Mouse (Mus musculus) gastrocnemius, adult 2 months (tissue): ENCODE measurements at regions not wholly inside any gene's neighbourhood (a gene's known extent, or its start where the extent isn't known, plus 50 kb on each side); places are given as distances from the start of the nearest gene placed in this dataset.
"Not testable (repeated sequence)": the region's sequence is repeated elsewhere in the genome, so short reads cannot be mapped to it uniquely, and the experiment has no call there.

Source experiments
- DNase-seq: peaks from one replicate; pipeline ENCODE4 v3.0.0; 2022
- H3K27ac ChIP-seq: fragments of 200-600 bp; 2 replicates; pipeline ENCODE4 v1.8.1; 2022; ENCODE audit warnings: mild to moderate bottlenecking
- H3K4me3 ChIP-seq: fragments of 200-600 bp; 2 replicates; pipeline ENCODE4 v1.8.1; 2022; ENCODE audit warnings: mild to moderate bottlenecking, moderate library complexity
- CTCF ChIP-seq: fragments of 200-600 bp; IDR thresholded peaks from 2 replicates; pipeline ENCODE4 v1.8.1; 2022; ENCODE audit warnings: antibody characterized with exemption, mild to moderate bottlenecking, moderate library complexity
- intact Hi-C: fragments of 180-260 bp; cut with DNase I; formaldehyde crosslinking; loops from one replicate; pipeline ENCODE4 v1.15.1; 2025

DNA sequence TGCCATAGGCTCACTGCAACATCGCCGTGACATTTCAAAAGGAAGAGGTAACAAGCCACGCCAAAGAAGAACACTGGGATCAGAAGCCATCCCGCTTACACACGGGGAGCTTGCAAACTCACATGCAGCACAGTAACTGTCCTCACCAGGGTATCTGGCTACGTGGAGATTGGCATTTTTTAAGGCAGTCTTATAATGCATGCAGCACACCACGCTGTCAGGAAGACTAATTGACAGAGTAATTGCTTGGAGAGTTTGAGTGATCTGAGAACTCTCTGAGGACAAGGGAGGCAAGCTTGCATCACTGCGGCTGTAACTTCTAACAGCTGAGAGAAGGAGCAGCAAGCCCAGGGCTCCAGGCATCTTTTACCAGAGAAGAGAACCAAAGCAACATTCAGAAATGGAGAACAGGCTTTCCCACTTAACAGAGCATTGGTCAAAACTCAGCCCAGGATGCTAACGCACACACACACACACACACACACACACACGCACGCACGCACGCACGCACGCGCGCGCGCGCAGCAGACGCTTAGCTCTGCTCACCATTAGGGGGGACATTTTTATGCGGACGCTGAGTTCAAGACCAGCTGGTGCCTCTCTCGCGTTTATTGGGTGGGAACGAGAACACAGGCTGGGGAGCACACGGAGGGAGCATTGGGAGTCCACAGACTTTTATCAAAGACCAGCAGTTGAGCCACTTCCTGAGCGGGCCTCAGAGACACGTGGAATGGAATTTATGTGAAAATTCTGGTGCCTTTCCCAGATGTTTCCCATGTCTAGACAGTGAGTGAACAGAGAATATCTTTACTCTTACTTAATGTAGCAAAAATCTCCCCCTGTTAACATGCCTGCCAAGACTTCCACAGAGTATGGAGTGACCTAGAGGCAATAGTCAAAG lies 66.6 kb downstream of the 1700129C05Rik start:
- no peak for DNase-seq
- intact Hi-C loops = no loop called here
- no peak overlapping the region for H3K27ac ChIP-seq
- TF ChIP-seq CTCF = no peak
- H3K4me3 ChIP-seq = no peak overlapping the region

DNA sequence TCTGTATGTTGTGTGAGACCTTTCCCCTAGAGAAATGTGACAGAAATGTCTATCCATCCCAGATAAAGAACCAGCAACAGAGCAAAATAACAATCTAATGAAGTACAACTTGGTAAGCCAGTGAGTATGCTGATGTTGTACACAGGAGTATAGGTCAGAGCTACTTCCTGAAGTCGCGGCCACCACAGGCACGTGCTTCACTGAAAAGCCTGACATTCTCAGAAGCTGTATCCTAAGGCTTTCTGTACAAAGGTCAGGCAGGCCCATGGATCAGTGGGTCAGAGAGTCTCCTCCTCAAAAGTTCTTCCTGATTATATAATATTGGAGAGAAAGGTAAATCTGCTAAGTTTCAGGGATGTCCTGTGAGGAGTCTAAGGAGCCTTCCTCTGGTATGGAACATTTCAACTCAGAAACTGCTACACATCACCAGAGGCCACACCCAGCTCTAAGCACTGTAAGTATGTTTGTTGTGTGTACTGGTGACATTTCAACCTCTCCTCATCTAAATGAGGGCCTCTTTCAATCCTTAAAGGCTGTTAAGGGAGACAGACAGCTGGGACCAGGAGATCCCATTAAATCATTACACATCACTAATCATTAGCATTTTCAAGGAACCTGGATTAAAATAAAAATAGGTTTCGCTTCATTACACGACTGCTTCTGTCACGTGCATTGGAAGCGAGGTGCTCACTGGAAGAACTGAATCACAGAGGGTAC lies 70.2 kb downstream of the 1700129C05Rik start:
- intact Hi-C loops = no loop called here
- no peak overlapping the region for H3K27ac ChIP-seq
- no peak for DNase-seq
- no peak for TF ChIP-seq CTCF
- H3K4me3 ChIP-seq = no peak overlapping the region

- DNase-seq = no peak
- no peak for TF ChIP-seq CTCF
- Histone ChIP-seq H3K27ac (no peak overlapping the region), H3K4me3 (no peak overlapping the region)
- intact Hi-C loops = no loop called here
These were observed 72.6 kb downstream of the 1700129C05Rik start for GRCm38 (mm10) chr14:59070056-59070455.

GRCm38 (mm10) chr14:59066456-59067220 lies 76.1 kb downstream of the 1700129C05Rik start:
- H3K4me3 ChIP-seq = no peak overlapping the region
- DNase-seq = no peak
- intact Hi-C loops = no loop called here
- no peak overlapping the region for H3K27ac ChIP-seq
- TF ChIP-seq CTCF = no peak

DNA sequence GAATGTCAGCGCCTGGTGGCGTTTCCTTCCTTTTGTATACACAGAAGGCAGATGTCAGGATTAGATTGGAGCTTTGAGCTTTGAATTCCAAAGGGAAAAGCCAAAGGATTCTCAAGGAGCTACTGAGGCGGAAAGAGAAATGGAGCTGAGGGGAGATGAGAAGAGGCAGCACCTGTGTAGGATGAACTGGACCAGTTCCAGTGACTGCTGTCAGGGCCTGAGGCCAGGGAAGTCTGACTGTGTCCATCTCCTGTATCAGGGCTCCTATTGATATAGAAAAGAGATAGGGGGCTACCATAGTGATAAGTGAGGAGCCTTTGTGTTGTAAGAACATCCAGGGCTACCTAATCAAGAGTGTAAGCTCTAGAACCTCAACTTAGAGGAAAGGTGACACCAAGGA lies 79.5 kb downstream of the 1700129C05Rik start:
- Histone ChIP-seq H3K4me3 (no peak overlapping the region), H3K27ac (no peak overlapping the region)
- intact Hi-C loops = no loop called here
- TF ChIP-seq CTCF = no peak
- no peak for DNase-seq

DNA sequence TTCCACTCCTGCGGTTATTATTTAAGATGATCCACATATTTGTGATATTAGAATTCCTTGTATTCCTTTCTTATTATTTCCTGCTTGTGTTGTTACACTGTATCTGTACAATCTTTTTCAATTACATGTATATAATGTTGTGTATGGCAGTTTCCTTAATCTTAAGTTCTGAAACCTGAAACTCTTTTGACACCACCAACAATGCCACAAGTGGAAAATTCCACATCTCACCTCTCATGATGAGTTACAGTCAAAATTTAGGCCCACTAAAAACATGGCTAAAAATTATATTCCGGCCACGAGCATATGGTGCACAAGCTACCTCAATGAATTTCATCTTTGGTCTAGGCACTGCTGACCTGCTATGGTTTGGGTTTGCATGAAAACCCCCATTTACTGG lies 85.9 kb downstream of the 1700129C05Rik start:
- Histone ChIP-seq H3K4me3 (no peak overlapping the region), H3K27ac (no peak overlapping the region)
- TF ChIP-seq CTCF = no peak
- DNase-seq = no peak
- intact Hi-C loops = no loop called here

- no peak for TF ChIP-seq CTCF
- intact Hi-C loops = no loop called here
- Histone ChIP-seq H3K27ac (no peak overlapping the region), H3K4me3 (no peak overlapping the region)
- DNase-seq = no peak
These were observed 87.4 kb downstream of the 1700129C05Rik start for GRCm38 (mm10) chr14:59055283-59055682.

- no peak overlapping the region for H3K27ac ChIP-seq
- H3K4me3 ChIP-seq = no peak overlapping the region
- DNase-seq = no peak
- no peak for TF ChIP-seq CTCF
- intact Hi-C loops = no loop called here
These were observed 90.3 kb downstream of the 1700129C05Rik start for GRCm38 (mm10) chr14:59052421-59052820.

- intact Hi-C loops = no loop called here
- H3K4me3 ChIP-seq = no peak overlapping the region
- no peak for TF ChIP-seq CTCF
- no peak for DNase-seq
- H3K27ac ChIP-seq = no peak overlapping the region
These were observed 91.2 kb downstream of the 1700129C05Rik start for GRCm38 (mm10) chr14:59051478-59051879.

DNA sequence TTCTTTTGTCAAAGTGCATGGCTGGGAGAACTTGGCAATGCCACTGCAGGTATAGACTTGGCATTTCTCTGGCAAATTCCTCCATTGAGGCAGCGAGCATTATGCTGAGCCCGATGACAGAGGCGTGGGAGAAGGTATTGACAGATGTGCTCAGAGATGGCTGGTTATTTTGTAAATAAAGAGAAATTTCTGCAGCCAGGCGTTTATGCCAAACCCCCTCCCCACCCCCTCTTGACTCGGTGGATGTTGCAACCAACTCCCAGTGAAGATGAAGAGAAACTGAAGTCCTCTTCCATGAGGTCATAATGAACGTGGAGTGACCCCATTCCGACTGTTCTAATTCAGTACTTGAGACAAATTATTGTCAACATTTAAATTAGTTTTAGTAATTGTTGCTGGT lies 97.0 kb downstream of the 1700129C05Rik start:
- peak; percentile 49 for DNase-seq
- peak overlapping the region; percentile 56 for H3K27ac ChIP-seq
- 0 out of 2 replicates have a peak overlapping the region, but pooled peaks have one; percentile 13 for H3K4me3 ChIP-seq
- intact Hi-C loops = no loop called here
- TF ChIP-seq CTCF = no peak

- peak; percentile 23 for DNase-seq
- no peak for TF ChIP-seq CTCF
- intact Hi-C loops = no loop called here
- Histone ChIP-seq H3K27ac (peak overlapping the region; percentile 56), H3K4me3 (0 out of 2 replicates have a peak overlapping the region, but pooled peaks have one; percentile 13)
These were observed 97.5 kb downstream of the 1700129C05Rik start for GRCm38 (mm10) chr14:59045235-59045634.

DNA sequence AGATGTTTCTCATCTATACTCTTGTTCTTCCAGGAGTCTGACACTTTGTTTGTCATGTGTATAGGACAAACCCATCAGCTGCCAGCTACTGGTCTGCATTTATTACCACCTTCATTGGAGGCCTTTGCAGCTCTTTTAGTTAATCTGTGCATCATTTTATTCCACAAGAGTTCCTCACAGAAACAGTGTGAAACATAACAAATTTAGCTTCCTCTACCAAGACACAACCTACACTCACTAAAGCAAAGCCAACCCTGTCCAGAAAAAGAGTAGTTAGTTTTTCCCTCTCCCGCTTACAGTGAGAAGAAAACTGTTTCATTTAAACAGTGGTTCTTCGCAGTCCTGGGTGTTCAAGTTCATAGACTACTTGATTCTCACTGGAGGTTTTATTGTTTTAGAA lies 100.5 kb downstream of the 1700129C05Rik start:
- TF ChIP-seq CTCF = no peak
- intact Hi-C loops = no loop called here
- DNase-seq = no peak
- Histone ChIP-seq H3K4me3 (no peak overlapping the region), H3K27ac (no peak overlapping the region)

DNA sequence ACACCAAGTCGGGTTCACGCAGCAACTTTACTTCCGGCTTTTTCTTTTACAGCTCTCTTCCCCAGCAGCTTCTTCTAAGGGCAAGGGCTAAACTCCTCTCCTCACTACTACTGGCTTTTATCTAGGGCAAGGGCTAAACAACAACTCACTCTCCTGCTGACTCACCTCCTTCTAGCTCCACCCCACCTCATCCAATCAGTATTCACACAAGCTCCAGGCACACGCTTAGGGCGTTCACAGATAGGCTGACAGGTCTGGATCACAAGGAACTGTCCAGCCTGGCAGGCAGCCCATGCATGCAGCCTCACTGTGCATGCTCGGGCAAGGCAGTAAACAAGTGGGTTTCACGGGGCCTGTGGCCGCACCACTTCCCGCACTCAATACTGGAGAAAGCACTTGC lies 116.9 kb downstream of the 1700129C05Rik start:
- H3K4me3 ChIP-seq, H3K27ac ChIP-seq, DNase-seq, intact Hi-C loops: not testable (repeated sequence)
